Mouse (Mus musculus) c-Kit-negative CD71-positive TER-119-positive erythroid progenitor cells, embryonic 14.5 days (primary cell): ENCODE data around the gene Gm13090.

Source experiments
- DNase-seq: peaks from one replicate; pipeline ENCODE4 v3.0.0-alpha.2; 2013; ENCODE audit warnings: low read depth, low spot score

The Gm13090 gene

DNA sequence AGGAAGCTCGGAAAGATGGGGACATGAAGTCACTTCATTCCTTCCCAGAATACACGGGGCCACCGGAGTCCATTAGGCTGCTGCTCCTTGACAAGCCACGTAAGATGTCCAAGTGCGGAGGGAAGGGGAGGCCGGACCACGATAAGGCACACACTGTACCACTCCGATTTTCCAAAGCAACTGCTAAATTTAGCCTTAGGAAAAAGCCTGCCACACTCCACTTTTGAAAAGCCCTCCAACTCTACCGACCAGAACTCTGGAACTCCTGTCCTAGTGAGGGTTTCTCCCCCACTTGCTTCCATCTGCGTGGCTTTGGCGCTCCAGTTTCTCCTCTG is 7.7 kb downstream of the Gm13090 start:
- DNase-seq = no peak

DNA sequence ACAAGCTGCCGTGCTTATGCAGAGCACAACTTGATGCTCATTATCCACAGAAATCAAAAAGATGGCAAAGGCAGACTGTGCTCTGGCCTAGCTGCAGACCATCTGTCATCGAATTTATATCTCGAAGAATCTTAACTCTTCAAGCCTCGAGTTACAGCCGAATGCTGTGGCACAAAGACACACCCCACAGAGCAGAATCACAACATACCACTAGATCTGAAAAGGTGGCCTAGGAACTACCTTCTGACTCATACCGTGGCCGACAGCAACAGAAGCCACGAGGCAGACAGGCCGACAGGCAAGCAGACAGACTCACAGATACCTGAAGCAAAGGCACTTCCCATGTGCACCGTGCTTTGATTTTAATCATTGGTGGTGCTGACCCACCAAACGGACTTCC is 14.3 kb downstream of the Gm13090 start:
- DNase-seq = no peak

DNA sequence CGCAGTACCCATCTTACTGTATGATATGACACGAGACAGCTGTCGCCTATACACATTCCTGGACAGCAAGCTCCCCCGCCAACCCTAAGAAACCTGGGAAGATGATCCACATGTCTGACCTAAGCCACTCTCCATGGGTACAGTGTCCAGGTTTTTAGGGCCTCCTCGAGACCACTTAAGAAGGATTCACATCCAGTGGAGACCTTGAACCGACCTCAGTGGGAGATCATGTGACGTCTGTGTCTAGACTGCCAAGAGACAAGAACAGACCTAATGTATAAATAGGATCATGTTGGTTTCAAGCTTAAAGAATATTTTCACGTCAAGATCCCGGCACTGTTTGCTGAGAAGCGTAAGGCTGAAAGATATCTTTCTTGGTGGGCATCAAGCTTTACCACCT is 14.8 kb downstream of the Gm13090 start:
- DNase-seq = no peak

DNA sequence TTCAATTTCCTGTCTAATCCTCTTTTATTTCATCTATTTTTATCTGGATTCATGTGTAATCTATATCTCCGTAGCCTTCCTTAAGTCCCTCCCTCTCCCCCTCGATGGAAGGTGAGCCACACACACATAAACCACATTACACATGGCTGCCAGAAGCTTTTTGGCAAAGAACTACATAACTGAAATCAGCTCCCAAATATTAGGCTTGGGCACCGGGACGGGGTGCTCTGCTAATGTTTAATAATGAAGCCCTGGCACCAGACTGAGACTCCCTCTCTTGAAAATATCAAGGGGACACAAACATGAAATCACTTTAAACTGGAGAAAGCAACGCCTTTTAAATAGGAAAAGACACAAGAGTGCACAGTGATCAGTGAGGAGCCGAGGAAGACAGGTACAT is 16.5 kb downstream of the Gm13090 start:
- no peak for DNase-seq

DNA sequence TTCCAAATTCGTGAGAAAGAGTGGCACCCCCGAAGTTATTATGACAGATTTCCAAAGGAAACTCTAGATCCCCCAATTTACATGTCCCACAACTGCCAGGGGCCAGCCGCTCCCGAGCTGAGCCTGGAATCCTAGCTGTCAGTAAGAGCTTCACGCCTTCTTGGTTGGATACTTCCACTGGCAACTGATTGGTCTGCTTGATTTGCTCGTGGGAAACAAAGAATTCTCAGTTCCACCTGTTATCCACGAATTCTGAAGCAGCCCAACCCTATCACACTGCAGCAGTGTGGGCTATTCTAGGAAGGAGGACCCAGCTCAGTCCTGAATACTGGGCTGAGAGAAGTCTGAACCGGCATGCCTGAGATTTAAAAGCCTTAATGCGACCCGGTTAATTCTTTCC is 17.1 kb downstream of the Gm13090 start:
- DNase-seq = no peak

DNA sequence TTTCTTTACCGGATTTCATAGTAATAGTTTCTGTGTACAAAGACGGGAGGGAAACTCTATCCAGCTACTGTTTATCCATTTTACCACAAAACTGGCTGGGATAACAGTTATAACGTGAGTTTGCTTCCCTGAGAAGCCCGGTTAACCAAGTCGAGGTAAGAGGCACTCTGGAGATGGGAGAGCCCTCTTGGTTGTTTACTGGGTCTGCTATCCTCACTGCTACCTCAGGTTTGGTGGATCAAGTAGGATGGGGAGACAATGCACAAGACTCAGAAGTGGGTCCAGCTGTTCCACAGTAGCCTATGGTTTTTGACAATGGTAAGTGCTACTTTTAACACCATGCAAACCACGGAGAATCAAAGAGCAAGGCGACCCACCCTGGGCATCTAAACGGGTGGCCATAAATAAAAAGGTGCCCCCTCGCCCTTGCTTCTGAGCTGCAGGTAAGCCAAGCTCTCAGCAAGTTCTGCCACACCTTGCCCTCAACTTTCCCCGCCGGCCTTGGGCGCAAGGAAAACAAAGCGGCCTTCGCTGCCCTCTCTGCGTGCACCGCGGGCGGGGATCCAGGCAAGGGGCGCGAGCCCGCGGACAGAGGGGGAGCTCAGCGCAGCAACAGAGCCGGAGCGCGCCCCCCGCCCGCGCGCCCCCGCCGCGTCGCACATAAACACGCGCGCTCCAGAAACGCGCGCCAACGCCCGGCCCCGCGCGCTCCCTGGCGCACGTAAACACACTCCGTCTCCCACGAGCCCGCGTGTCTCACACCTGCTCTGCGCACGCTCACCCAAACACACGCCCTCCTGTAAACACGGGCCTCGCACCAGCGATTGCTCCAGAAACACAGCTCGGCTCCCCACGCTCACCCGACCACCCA is 18.0 kb downstream of the Gm13090 start:
- DNase-seq = no peak

DNA sequence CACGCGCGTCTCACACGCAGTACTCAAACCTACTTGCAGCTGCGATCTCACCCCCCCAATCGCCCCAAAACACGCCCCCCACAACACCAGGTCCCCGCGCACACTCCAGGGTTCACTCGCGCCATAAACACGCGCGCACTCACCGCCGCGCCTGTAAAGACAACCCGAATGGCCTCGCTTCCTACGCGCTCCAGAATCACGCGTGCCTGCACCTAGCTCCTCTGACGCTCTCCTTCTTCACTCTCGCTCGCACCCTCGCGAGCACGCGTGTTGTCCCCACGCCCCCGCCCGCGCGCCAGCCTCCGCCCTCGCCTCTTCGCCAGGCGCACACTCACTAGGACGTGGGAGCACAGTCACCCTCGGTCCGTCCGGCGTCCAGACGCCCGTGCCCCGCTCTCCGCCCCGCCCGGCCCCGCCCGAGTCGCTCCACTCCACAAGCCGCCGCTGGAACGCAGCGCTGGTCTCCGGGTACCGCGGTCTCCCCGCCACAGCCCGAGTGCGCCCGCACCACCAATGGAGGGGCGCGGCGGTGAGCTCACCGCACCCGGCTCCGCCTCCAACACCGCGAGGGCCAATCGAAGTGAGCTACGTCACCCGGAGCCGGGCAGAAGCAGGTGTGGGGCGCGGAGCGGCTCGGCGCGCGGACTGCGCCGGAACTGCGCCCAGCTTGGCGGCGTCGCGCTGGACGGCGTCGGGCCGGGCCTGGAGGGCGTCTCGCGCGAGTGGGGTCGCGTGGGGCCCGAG is 18.8 kb downstream of the Gm13090 start:
- no peak for DNase-seq

DNA sequence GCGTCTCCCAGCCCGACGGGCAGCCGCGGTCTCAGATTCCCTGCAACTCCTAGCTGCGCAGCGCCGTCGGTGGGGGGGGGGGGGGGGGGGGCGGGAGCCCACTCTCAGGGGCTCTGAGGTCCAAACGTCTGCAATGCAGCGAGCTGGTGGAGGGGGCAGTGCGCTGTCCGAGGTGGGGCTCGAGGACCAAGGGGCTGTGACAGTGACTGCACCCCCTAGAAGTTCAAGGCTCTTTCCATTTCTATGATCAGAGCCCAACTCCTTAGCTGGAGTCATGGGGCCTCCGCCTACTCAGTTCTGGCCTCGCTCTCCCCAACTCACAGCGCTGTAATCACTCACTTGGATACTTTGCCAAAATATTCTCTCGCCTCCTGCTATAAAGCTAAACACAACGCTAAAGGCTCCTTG is 19.5 kb downstream of the Gm13090 start:
- DNase-seq = no peak

DNA sequence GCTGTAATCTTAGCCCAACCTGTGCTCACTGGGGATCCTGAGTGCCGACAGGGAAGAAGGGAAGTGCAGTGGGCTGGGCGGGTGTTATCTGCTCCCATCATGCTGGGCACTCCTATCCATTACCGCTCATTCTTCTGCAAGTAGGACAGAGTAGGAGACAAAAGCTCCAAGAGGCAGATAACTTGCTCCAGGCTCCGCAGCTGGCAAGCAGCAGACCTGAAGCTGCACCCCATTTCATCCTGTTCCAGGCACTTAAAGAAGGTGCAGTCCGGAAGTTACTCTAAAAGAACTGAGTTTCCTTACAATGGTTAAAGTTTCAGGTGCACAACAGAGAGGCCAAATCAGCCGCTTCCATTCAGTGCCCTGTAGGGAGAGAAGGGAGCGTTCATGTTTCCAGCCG is 21.9 kb downstream of the Gm13090 start:
- DNase-seq = no peak

DNA sequence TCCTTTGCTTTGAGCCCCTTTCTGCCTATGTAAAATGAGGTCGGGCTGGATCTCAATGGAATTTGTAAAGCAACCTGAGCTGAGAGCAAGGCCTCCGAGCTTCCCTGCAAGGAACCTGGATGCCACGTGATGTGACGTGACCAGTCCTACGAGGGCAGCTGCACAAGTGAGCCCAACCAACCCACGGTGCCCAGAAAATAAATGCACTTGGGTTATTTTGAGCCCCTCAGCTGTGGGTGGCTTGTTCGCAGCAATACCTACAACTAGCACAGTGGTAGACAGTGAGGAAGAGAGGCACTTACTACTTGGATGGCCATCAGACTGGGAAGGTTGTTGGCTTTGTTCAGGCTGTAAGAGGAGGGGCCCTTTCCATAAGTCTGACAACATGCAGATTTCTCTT is 25.2 kb downstream of the Gm13090 start:
- no peak for DNase-seq

DNA sequence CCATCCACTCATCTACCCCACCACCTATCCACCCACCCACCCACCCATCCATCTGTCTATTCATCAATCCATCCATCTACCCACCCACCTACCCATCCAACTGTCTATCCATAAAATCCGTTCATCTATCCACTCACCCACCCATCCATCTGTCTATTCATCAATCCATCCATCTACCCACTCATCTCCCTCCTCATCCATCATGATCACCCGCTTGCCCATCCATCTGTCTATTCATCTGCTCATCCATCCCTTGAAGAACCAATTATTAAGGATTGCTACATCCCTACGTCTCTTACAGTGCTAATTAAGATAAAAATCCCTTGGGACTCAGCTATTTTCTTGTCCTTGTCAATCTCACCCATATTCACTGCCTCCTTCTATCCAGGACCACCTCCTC is 29.5 kb downstream of the Gm13090 start:
- no peak for DNase-seq

DNA sequence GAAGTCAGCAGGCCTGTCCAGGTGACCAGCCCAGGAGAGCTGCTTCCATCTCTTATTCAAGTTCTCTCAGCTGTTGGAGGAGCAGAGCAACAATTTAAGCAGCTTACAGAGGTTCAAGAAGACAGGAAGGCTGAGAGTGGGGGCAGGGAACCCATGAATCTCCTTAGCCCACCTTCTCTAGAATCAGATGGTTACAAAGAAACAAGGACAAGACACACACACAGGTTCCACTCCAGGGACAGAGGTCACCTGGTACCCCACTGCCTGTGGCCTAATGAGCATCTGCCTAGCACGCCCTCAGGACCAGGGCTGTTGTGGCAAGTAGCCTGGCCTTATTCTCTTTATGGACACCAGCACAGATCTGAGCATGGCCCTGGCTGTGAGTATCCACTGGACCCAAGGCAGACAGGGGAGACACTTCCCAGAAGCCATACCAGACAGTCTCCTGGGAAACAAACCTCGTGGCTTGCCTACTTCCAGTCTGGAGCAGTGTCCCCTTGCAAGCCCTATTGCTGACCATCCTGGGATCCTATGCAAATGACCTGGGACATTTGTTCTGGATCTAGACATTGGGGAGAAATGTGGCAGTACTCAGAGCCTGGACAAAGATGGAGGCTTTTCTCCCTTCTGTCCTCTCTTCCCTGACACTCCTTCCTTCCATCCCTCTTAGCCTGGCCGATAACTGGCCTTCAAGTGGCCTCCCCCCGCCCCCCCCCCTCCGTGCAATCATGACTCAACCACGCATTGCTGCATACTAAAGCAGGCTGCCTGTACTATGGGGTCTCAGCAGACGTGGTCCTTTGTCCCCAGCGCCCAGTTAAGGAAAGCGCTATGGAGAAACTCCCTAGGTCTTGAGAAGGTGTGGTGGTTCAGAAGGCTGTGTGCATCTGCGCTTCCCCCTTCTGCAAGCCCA is 38.5 kb downstream of the Gm13090 start:
- no peak for DNase-seq

DNA sequence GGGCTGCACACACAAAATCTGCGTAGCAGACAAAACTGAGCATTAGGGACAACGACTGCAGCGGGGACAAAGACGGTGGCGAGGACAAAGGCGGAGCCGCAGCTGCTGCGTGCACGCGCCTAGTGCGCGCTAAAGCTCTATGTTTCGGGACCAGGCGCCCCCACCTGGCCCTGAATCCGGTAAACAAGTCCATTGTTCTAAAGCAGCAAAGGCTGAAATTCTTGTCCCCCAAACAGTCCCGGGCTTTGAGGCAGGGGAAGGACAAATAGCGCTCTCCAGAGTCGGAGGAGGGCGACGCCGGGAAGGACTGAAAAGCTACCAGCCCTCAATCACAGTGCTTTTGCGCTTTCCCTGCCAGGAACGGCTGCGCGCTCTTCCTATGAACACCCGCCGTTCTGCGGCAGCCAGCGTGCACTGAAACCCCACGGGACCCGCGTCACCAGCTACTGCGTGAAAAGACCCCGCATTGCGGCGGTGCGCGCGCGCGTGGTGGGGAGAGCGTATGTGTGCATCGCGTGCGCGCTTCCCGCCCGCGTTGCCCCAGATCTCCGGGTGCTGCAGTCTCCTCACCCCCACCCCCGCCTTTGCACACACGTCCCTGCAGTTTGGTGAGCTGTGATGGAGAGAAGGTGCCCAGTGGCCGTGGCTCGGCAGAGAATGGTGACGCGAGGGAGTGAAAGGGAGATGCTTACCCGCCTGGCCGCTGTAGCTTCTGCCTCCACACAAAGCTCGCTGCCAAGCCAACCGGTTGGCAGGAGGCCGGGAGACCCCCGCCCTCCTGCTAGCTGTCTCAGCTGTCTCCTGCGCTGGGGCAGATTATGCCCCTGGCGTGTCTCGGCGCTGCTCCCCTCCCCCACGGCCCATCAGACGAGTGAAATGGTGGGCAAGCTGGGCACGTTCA is 39.5 kb downstream of the Gm13090 start:
- no peak for DNase-seq

DNA sequence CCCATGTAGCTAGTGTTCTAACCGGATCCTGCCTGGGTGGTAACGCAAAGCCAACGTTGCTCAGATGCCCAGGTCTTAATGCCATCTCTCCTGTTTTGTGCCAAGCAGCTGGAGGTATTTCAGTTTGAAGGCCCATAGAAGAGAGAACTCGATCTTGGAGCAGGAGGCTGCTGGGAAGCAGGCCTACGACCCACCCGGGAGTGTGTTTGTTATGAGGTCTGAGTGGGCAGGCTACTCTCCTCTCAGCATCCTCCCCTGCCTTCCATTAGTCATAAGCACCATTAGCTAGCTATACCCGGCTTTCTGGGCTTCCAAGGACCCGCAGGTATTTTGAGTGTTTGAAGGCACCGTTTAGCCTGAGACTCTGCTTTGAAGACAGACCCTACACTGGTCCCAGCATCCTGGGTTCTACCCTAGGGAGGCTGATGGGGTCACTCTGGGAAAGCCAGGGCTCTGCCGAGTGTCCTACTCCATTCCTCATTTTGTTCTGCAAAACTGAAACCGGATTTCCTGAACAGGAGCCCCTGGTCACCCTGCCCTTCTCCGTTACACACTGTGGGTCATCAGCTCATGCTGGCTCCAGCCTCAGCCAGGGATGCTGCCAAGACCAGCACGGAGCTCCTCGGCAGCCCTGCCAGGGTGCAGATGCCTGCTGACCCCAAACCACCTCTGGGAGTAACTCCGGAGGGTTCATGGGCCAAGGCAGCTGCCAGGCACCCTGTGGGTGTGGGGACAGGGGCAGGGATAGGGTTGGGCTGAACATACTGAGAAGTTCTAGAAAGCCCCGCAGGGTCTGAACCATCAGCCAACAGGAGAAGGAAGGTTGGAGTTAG is 40.6 kb downstream of the Gm13090 start:
- DNase-seq = no peak

DNA sequence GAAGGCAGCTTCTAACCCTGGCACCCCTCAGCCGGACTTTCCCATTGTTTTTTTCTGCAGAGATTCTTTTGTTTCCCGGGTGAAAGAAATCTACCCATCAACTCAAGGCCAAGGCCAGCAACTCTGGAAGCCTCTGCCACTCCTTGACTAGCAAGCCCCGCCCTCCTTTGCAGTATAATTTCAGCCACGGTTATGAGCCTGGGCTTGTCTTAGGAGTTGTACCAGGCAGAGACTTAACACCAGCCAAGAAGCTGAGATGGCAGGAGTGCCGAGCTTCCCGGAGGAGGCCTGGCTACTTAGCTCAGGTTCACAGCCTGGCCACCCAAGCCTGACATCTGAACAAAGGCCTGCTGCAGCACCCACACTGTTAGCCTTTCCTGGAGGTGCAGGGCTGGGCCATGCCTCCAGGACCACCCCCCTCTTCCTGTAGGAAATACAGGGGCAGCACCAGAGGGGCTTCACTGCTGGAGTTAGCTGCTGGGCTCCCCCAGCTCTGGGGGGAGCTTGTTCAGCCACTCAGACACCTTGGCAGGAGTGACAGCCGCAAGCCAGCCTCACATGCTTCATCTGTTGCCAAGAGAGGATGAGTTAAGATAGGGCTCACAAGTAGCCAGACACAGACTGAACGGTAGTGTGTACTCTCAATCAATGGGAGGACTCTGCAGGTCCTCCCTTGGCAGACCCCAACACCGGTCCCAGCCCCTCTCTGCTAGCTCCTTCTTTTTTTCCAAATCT is 41.6 kb downstream of the Gm13090 start:
- no peak for DNase-seq

DNA sequence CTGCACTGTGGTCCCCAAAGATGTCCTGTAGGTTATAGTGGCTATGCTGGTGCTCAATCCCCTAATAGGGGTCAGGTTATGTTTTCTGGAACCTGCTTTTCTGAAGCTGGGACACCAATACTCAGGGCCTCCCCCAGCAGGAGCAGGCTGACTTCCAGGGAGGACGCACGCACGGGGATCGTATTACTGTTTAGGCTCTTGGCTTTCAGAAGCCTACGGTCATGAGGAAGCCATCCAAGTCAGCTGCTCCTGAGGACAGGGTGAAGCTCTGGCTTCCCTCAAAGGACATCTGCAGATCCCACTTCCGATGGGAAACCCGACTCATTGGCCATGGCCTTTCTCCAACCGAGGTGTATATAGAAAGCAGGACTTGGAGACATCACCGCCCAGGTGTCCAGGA is 43.1 kb downstream of the Gm13090 start:
- no peak for DNase-seq

DNA sequence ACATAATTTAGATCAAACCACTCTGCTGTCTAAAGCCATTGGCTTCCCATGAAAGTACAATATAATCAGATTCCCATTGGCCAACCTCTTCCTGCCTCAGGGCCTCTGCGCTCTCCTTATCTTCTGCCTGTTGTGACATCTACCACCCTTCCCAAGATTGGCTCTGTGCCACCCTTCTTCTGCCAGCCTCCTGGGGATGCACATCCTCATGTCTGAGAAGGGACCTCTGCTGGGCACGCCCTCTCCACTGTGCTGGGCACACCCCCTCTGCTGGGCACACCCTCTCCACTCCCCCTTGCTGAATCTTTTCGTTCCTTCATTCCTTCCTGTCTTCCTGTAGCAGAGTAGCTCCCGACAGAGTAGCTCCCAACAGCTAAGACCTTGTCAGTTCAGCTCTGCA is 44.4 kb downstream of the Gm13090 start:
- no peak for DNase-seq

DNA sequence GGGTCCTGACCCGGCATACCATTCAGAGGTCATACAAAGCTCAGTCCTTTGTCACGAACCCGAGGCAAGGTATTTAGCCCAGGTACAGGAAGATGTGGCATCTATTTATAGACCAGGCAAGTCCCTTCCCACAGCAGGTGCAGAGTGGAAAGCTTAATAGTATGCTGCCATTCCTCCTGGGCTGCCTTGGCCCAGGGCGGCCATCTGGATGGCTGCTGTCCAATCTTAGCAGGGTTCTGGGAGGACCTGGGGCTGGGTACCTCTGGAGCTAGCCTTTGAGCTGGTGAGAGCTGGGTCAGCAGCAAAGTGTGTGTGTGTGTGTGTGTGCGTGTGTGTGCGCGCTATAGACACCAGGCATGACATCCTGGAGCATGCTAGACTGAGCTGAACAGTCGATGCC is 46.1 kb downstream of the Gm13090 start:
- no peak for DNase-seq

DNA sequence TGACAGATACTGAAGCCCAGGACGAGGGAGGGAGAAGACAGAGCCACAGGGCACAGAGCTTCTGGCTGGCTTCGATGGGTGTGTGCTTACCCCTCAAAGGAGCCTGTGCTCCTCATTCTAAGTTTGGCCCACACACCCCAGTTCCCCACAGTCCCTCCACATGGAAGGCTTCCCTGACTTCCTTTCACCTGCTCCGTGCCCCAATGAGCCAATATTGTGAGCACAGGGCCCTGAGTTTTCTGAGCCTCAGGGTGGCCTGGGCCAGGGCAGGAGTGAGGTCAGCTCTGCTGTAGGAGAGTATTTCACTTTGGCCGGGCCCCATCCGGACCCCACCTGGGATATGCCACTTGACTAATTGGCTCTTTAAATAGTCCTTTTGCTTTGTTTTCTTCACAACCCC is 48.3 kb downstream of the Gm13090 start:
- no peak for DNase-seq

DNA sequence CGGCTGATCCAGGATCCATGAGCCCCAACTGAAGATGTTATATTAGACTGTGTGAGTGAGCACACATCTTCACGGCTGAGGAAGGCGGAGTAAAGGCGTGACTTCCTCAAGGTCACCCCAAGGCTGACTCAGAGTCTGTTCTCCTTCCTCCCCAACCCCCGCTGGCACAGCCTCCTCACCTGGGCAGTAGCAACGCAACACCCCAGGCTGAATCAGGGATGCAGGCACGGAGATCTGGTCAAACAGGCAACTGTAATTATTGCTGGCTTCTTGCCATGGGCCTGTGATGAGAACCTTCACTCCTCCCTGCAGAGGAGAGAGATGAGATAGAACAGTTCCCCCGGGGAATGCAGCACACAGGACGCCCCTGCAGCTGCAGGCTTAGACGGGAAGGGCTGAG is 48.8 kb downstream of the Gm13090 start:
- DNase-seq = no peak
